Mouse (Mus musculus) hindbrain, embryonic 14.5 days (tissue): ENCODE measurements around the gene Bmpr1b. TPM values are rescaled to one million over a fixed set of nuclear protein-coding genes. Genes with fewer than 3 reads are reported as not detected.

ENCODE experiments used
- ATAC-seq: fragments of 200-750 bp; cut with Nextera tagmentation; 2 replicates; pipeline ENCODE4 v1.8.0; 2017; ENCODE audit warnings: moderate number of reproducible peaks, mild to moderate bottlenecking, moderate TSS enrichment, moderate library complexity; ENCODE audit not compliant: low FRiP score
- DNase-seq: peaks from one replicate; pipeline ENCODE4 v3.0.0-alpha.2; 2015; ENCODE audit warnings: low spot score
- H3K27ac ChIP-seq: fragments of 300-500 bp; sonication (generic); 2 replicates; pipeline ENCODE4 v1.5.1; 2014; ENCODE audit warnings: mild to moderate bottlenecking, moderate library complexity
- H3K27me3 ChIP-seq: fragments of 300-500 bp; sonication (generic); 2 replicates; pipeline ENCODE4 v1.6.1; 2014; ENCODE audit warnings: mild to moderate bottlenecking, low read length, mixed read lengths; ENCODE audit not compliant: control insufficient read depth, insufficient read depth
- H3K36me3 ChIP-seq: fragments of 300-500 bp; sonication (generic); replicated peaks from 2 replicates; pipeline ENCODE4 v1.6.1; 2014; ENCODE audit not compliant: control insufficient read depth, insufficient read depth
- H3K4me1 ChIP-seq: fragments of 300-500 bp; sonication (generic); replicated peaks from 2 replicates; pipeline ENCODE4 v1.6.1; 2014; ENCODE audit warnings: antibody characterized with exemption, low read length, mixed read lengths; ENCODE audit not compliant: control insufficient read depth, insufficient read depth
- H3K4me2 ChIP-seq: fragments of 300-500 bp; sonication (generic); replicated peaks from 2 replicates; pipeline ENCODE4 v1.6.1; 2014; ENCODE audit warnings: mild to moderate bottlenecking, moderate library complexity
- H3K4me3 ChIP-seq: fragments of 300-500 bp; sonication (generic); replicated peaks from 2 replicates; pipeline ENCODE4 v1.5.1; 2014; ENCODE audit warnings: mild to moderate bottlenecking, low read length
- H3K9ac ChIP-seq: fragments of 300-500 bp; sonication (generic); 2 replicates; pipeline ENCODE4 v1.6.1; 2014
- H3K9me3 ChIP-seq: fragments of 300-500 bp; sonication (generic); 2 replicates; pipeline ENCODE4 v1.6.1; 2016; ENCODE audit warnings: low read length; ENCODE audit not compliant: control insufficient read depth
- WGBS: fragments of 180-500 bp; shearing (Covaris S2); extraction: QIAGEN DNeasy Blood & Tissue Kit; methylation state at CpG from one replicate; pipeline ENCODE4 v1.1.7; 2014; 5-methylcytosine and 5-hydroxymethylcytosine counted together
- polyA plus RNA-seq: library from polyadenylated mRNA; unstranded; fragments of >200 nt; fragmentation: Nextera tagmentation; extraction: Ambion mirVana; gene quantifications from 2 replicates; pipeline ENCODE4 v1.2.1, GENCODE M21; 2014

Bmpr1b gene
- polyA plus RNA-seq, 1 experiment from 2014 or later, result 4.1 TPM

GRCm38 (mm10) chr3:141850141-141850540 lies 319.1 kb downstream of the Bmpr1b start:
- no peaks in the 10 kb centered on the region for H3K36me3 ChIP-seq
- DNase-seq (no peak), ATAC-seq (no peak)
- H3K9ac ChIP-seq, result no peak overlapping the region
- H3K4me1 ChIP-seq, result peaks cover 3% of the 10 kb centered on the region; the same call in 1 of the 2 replicates
- H3K9me3 ChIP-seq, result no peaks in the 10 kb centered on the region
- H3K27ac ChIP-seq, result no peak overlapping the region
- H3K27me3 ChIP-seq, result no peaks in the 10 kb centered on the region
- WGBS, result 74% methylated on average over 7 of the region's 7 CpGs
- no peak overlapping the region for H3K4me3 ChIP-seq
- H3K4me2 ChIP-seq, result no peak overlapping the region

- 11% methylated on average over 1 of the region's 1 CpGs for WGBS
- no peak overlapping the region for H3K27ac ChIP-seq
- no peak overlapping the region for H3K4me2 ChIP-seq
- H3K36me3 ChIP-seq, result no peaks in the 10 kb centered on the region
- no peak for ATAC-seq
- no peak for DNase-seq
- H3K9me3 ChIP-seq, result no peaks in the 10 kb centered on the region
- peaks cover 3% of the 10 kb centered on the region; the same call in 1 of the 2 replicates for H3K4me1 ChIP-seq
- no peak overlapping the region for H3K9ac ChIP-seq
- no peak overlapping the region for H3K4me3 ChIP-seq
- H3K27me3 ChIP-seq, result no peaks in the 10 kb centered on the region
Measured at GRCm38 (mm10) chr3:141849206-141849605, 320.0 kb downstream of the Bmpr1b start.

- H3K4me2 ChIP-seq, result no peak overlapping the region
- H3K4me3 ChIP-seq, result no peak overlapping the region
- H3K4me1 ChIP-seq, result no peaks in the 10 kb centered on the region
- 39% methylated on average over 7 of the region's 7 CpGs for WGBS
- no peak overlapping the region for H3K9ac ChIP-seq
- H3K27me3 ChIP-seq, result no peaks in the 10 kb centered on the region
- H3K36me3 ChIP-seq, result no peaks in the 10 kb centered on the region
- no peak overlapping the region for H3K27ac ChIP-seq
- DNase-seq (peak; percentile 74), ATAC-seq (peak; percentile 43; the same call in 1 of the 2 replicates)
- no peaks in the 10 kb centered on the region for H3K9me3 ChIP-seq
Measured at GRCm38 (mm10) chr3:141838864-141839263, 330.4 kb downstream of the Bmpr1b start.

GRCm38 (mm10) chr3:141831135-141831534 lies 338.1 kb downstream of the Bmpr1b start:
- Histone ChIP-seq H3K4me2 (no peak overlapping the region), H3K9ac (no peak overlapping the region), H3K27me3 (no peaks in the 10 kb centered on the region), H3K4me1 (no peaks in the 10 kb centered on the region), H3K36me3 (peaks cover 6% of the 10 kb centered on the region; the same call in 1 of the 2 replicates), H3K27ac (no peak overlapping the region), H3K4me3 (no peak overlapping the region), H3K9me3 (no peaks in the 10 kb centered on the region)
- DNase-seq (peak; percentile 84), ATAC-seq (peak; percentile 70; the same call in 1 of the 2 replicates)
- 21% methylated on average over 3 of the region's 3 CpGs for WGBS

GRCm38 (mm10) chr3:141828301-141828700 lies 340.9 kb downstream of the Bmpr1b start:
- WGBS, result 88% methylated on average over 5 of the region's 5 CpGs
- H3K4me3 ChIP-seq, result no peak overlapping the region
- H3K9me3 ChIP-seq, result no peaks in the 10 kb centered on the region
- no peak overlapping the region for H3K9ac ChIP-seq
- no peak overlapping the region for H3K27ac ChIP-seq
- no peaks in the 10 kb centered on the region for H3K27me3 ChIP-seq
- H3K4me1 ChIP-seq, result no peaks in the 10 kb centered on the region
- H3K4me2 ChIP-seq, result no peak overlapping the region
- H3K36me3 ChIP-seq, result peaks cover 6% of the 10 kb centered on the region; the same call in 1 of the 2 replicates
- DNase-seq, result no peak
- ATAC-seq, result no peak

GRCm38 (mm10) chr3:141819331-141819941 lies 349.8 kb downstream of the Bmpr1b start:
- Histone ChIP-seq H3K27ac (0 out of 2 replicates have a peak overlapping the region, but pooled peaks have one; percentile 32), H3K27me3 (no peaks in the 10 kb centered on the region), H3K4me3 (no peak overlapping the region), H3K36me3 (no peaks in the 10 kb centered on the region), H3K9me3 (no peaks in the 10 kb centered on the region), H3K9ac (no peak overlapping the region), H3K4me1 (peaks cover 14% of the 10 kb centered on the region; the same call in 1 of the 2 replicates), H3K4me2 (peak overlapping the region; percentile 37)
- 4% methylated on average over 13 of the region's 13 CpGs for WGBS
- peak; percentile 54 for DNase-seq
- peak; percentile 91 for ATAC-seq

- H3K4me2 ChIP-seq, result peak overlapping the region; percentile 37
- no peak overlapping the region for H3K9ac ChIP-seq
- DNase-seq (peak; percentile 41), ATAC-seq (0 out of 2 replicates have a peak, but pooled peaks have one; percentile 25)
- H3K4me3 ChIP-seq, result no peak overlapping the region
- H3K27me3 ChIP-seq, result no peaks in the 10 kb centered on the region
- H3K27ac ChIP-seq, result peak overlapping the region; percentile 32
- peaks cover 14% of the 10 kb centered on the region; the same call in 1 of the 2 replicates for H3K4me1 ChIP-seq
- WGBS, result 8% methylated on average over 3 of the region's 3 CpGs
- no peaks in the 10 kb centered on the region for H3K9me3 ChIP-seq
- H3K36me3 ChIP-seq, result no peaks in the 10 kb centered on the region
Measured at GRCm38 (mm10) chr3:141818615-141819312, 350.5 kb downstream of the Bmpr1b start.

GRCm38 (mm10) chr3:141814776-141815175 lies 354.4 kb downstream of the Bmpr1b start:
- DNase-seq, result no peak
- no peak overlapping the region for H3K4me3 ChIP-seq
- no peaks in the 10 kb centered on the region for H3K27me3 ChIP-seq
- no peak for ATAC-seq
- no peak overlapping the region for H3K9ac ChIP-seq
- WGBS, result 80% methylated on average over 1 of the region's 1 CpGs
- no peak overlapping the region for H3K4me2 ChIP-seq
- H3K9me3 ChIP-seq, result no peaks in the 10 kb centered on the region
- no peak overlapping the region for H3K27ac ChIP-seq
- H3K36me3 ChIP-seq, result no peaks in the 10 kb centered on the region
- H3K4me1 ChIP-seq, result peaks cover 19% of the 10 kb centered on the region; the same call in 1 of the 2 replicates

- DNase-seq (peak; percentile 53), ATAC-seq (no peak)
- Histone ChIP-seq H3K4me3 (no peak overlapping the region), H3K27me3 (no peaks in the 10 kb centered on the region), H3K4me2 (no peak overlapping the region), H3K27ac (no peak overlapping the region), H3K9ac (no peak overlapping the region), H3K9me3 (no peaks in the 10 kb centered on the region), H3K36me3 (no peaks in the 10 kb centered on the region), H3K4me1 (peaks cover 6% of the 10 kb centered on the region; the same call in 1 of the 2 replicates)
- 21% methylated on average over 2 of the region's 2 CpGs for WGBS
Measured at GRCm38 (mm10) chr3:141811348-141811747, 357.9 kb downstream of the Bmpr1b start.
